Mouse (Mus musculus): ENCODE measurements at regions not wholly inside any gene's neighbourhood (a gene's known extent, or its start where the extent isn't known, plus 50 kb on each side); places are given as distances from the start of the nearest gene placed in this dataset.
A peak's percentile ranks its signal among the peaks of the same experiment; 100 is the strongest.
"Not testable (repeated sequence)": the region's sequence is repeated elsewhere in the genome, so short reads cannot be mapped to it uniquely, and the experiment has no call there.

- no peak for DNase-seq (ENCODE audit: low spot score)
Measured at GRCm38 (mm10) chrX:166809165-166809564, 223.6 kb upstream of the Egfl6 start.

GRCm38 (mm10) chrX:166808207-166808606 is 222.7 kb upstream of the Egfl6 start:
- no peak for DNase-seq (ENCODE audit: low spot score)

- DNase-seq (ENCODE audit: low spot score), result no peak
Measured at GRCm38 (mm10) chrX:166805957-166806356, 220.4 kb upstream of the Egfl6 start.

GRCm38 (mm10) chrX:166805480-166805879 is 220.0 kb upstream of the Egfl6 start:
- DNase-seq (ENCODE audit: low spot score), result no peak

GRCm38 (mm10) chrX:166803246-166803645 is 217.7 kb upstream of the Egfl6 start:
- no peak for DNase-seq (ENCODE audit: low spot score)

- no peak for DNase-seq (ENCODE audit: low spot score)
Measured at GRCm38 (mm10) chrX:166801017-166801416, 215.5 kb upstream of the Egfl6 start.

GRCm38 (mm10) chrX:166795651-166796050 is 210.1 kb upstream of the Egfl6 start:
- DNase-seq (ENCODE audit: low spot score), result no peak

GRCm38 (mm10) chrX:166789031-166789430 is 203.5 kb upstream of the Egfl6 start:
- no peak for DNase-seq (ENCODE audit: low spot score)

GRCm38 (mm10) chrX:166787137-166787536 is 201.6 kb upstream of the Egfl6 start:
- not testable (repeated sequence) for DNase-seq (ENCODE audit: low spot score)

GRCm38 (mm10) chrX:166785615-166786014 is 200.1 kb upstream of the Egfl6 start:
- DNase-seq (ENCODE audit: low spot score), result no peak

- no peak for DNase-seq (ENCODE audit: low spot score)
Measured at GRCm38 (mm10) chrX:166783377-166783776, 197.9 kb upstream of the Egfl6 start.

- DNase-seq (ENCODE audit: low spot score), result no peak
Measured at GRCm38 (mm10) chrX:166779334-166780092, 194.0 kb upstream of the Egfl6 start.

GRCm38 (mm10) chrX:166773408-166773854 is 187.9 kb upstream of the Egfl6 start:
- DNase-seq (ENCODE audit: low spot score), result no peak

GRCm38 (mm10) chrX:166766991-166767390 is 181.5 kb upstream of the Egfl6 start:
- DNase-seq (ENCODE audit: low spot score), result peak; percentile 26

- no peak for DNase-seq (ENCODE audit: low spot score)
Measured at GRCm38 (mm10) chrX:166765647-166766046, 180.1 kb upstream of the Egfl6 start.

GRCm38 (mm10) chrX:166762098-166762497 is 176.6 kb upstream of the Egfl6 start:
- no peak for DNase-seq (ENCODE audit: low spot score)

- no peak for DNase-seq (ENCODE audit: low spot score)
Measured at GRCm38 (mm10) chrX:166757152-166757551, 171.6 kb upstream of the Egfl6 start.

- no peak for DNase-seq (ENCODE audit: low spot score)
Measured at GRCm38 (mm10) chrX:166754967-166755654, 169.6 kb upstream of the Egfl6 start.

GRCm38 (mm10) chrX:166749055-166749679 is 163.6 kb upstream of the Egfl6 start:
- no peak for DNase-seq (ENCODE audit: low spot score)

GRCm38 (mm10) chrX:166731354-166731753 is 145.8 kb upstream of the Egfl6 start:
- DNase-seq (ENCODE audit: low spot score), result peak; percentile 1

GRCm38 (mm10) chrX:166728622-166728928 is 143.1 kb upstream of the Egfl6 start:
- DNase-seq (ENCODE audit: low spot score), result no peak

- DNase-seq (ENCODE audit: low spot score), result peak; percentile 1
Measured at GRCm38 (mm10) chrX:166727823-166728621, 142.5 kb upstream of the Egfl6 start.

Data from heart, adult 8-10 months (tissue).